Comparison of ENCODE assay signal across 22 mouse cellular contexts in the genomic region with DNA sequence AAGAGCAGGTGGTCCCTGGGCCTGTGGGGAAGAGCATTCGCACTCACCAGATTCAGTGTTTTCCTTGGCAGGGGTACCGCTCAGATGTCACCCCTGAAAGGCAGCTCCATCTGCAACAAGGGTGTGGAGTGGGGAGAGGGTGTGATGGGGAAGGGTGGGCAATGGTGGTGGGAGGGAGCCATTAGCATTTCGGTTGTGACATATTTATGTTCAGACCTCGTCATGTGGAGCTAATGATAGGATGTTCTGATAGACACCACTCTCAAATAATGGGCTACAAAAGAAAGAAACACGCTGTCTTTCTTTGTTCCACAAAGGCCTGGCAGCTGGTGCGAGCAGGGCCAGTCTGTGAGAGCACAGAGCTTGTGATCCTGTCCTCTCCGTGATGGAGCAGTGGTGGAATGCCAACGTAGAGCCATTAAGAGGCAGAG.
DNase-seq lines count a peak whose midpoint lies in the region; ATAC-seq lines count a peak whose summit lies in the region.
"Had no signal": no experiment of that assay in that cellular context is flagged by ENCODE, and none has a peak within 500 bp of the region (broad histone marks: within the 10 kb centered on the region; RNA-seq: fewer than 3 reads in every experiment).

No protein-coding gene starts in this region.

- no peak overlapping the region for H3K4me2 ChIP-seq in hindbrain, embryonic 13.5 days
- H3K4me2 ChIP-seq in neural tube, embryonic 13.5 days = no peak overlapping the region
- H3K4me2 ChIP-seq in neural tube, embryonic 15.5 days = no peak overlapping the region
- no peak overlapping the region for H3K4me2 ChIP-seq in forebrain, embryonic 15.5 days (replicated peaks)
- H3K4me2 ChIP-seq: embryonic facial prominence, embryonic 15.5 days; heart, embryonic 13.5 days; limb, embryonic 15.5 days; liver, embryonic 15.5 days; midbrain, embryonic 12.5 days had no signal

- H3K4me1 ChIP-seq in hindbrain, embryonic 13.5 days (replicated peaks) = peaks cover 38% of the 10 kb centered on the region
- peaks cover 18% of the 10 kb centered on the region for H3K4me1 ChIP-seq in hindbrain, embryonic 10.5 days (replicated peaks)
- peaks cover 53% of the 10 kb centered on the region for H3K4me1 ChIP-seq in neural tube, embryonic 13.5 days (replicated peaks)
- peaks cover 39% of the 10 kb centered on the region for H3K4me1 ChIP-seq in neural tube, embryonic 15.5 days
- peaks cover 29% of the 10 kb centered on the region for H3K4me1 ChIP-seq in forebrain, embryonic 15.5 days
- H3K4me1 ChIP-seq: liver, embryonic 15.5 days had no signal

- DNase-seq in hindbrain, embryonic 10.5 days (ENCODE audit: low spot score) = no peak
- DNase-seq in layer of hippocampus, postnatal 36 days = peak; percentile 33 to 38
- no peak for DNase-seq in thymus, postnatal 14 days
- DNase-seq: adrenal gland, postnatal 10 days; cerebellum, adult 11-12 months; cerebellum, postnatal 36 days; heart, postnatal 36 days; kidney, adult 18-20 months; spleen, adult 18-20 months; thymus, postnatal 4 days had no signal

- no peak overlapping the region for H3K9ac ChIP-seq in hindbrain, embryonic 13.5 days
- H3K9ac ChIP-seq in neural tube, embryonic 13.5 days = no peak overlapping the region
- no peak overlapping the region for H3K9ac ChIP-seq in neural tube, embryonic 15.5 days (replicated peaks)
- no peak overlapping the region for H3K9ac ChIP-seq in forebrain, embryonic 15.5 days (replicated peaks)
- H3K9ac ChIP-seq: embryonic facial prominence, embryonic 15.5 days; heart, embryonic 13.5 days; limb, embryonic 15.5 days; liver, embryonic 15.5 days; midbrain, embryonic 12.5 days had no signal

- ATAC-seq in hindbrain, embryonic 13.5 days (ENCODE audit: low FRiP score) = no peak
- ATAC-seq in neural tube, embryonic 13.5 days (ENCODE audit: low read depth) = peak; percentile 48; the same call in 1 of the 2 replicates
- no peak for ATAC-seq in neural tube, embryonic 15.5 days (ENCODE audit: low FRiP score)
- ATAC-seq in forebrain, embryonic 15.5 days (replicated peaks) = peak; percentile 95
- ATAC-seq in erythroblast, adult 5-6 weeks (replicated peaks; ENCODE audit: low FRiP score, poor library complexity, severe bottlenecking) = no peak

- H3K4me3 ChIP-seq in hindbrain, embryonic 13.5 days = no peak overlapping the region
- no peak overlapping the region for H3K4me3 ChIP-seq in hindbrain, embryonic 10.5 days
- H3K4me3 ChIP-seq in neural tube, embryonic 13.5 days = no peak overlapping the region
- H3K4me3 ChIP-seq in neural tube, embryonic 15.5 days (replicated peaks) = no peak overlapping the region
- no peak overlapping the region for H3K4me3 ChIP-seq in forebrain, embryonic 15.5 days
- H3K4me3 ChIP-seq: embryonic facial prominence, embryonic 15.5 days; heart, embryonic 13.5 days; limb, embryonic 15.5 days; liver, embryonic 15.5 days; midbrain, embryonic 12.5 days had no signal

- no peaks in the 10 kb centered on the region for H3K9me3 ChIP-seq in hindbrain, embryonic 13.5 days
- H3K9me3 ChIP-seq in hindbrain, embryonic 10.5 days = no peaks in the 10 kb centered on the region
- no peaks in the 10 kb centered on the region for H3K9me3 ChIP-seq in neural tube, embryonic 13.5 days
- no peaks in the 10 kb centered on the region for H3K9me3 ChIP-seq in neural tube, embryonic 15.5 days (replicated peaks)
- H3K9me3 ChIP-seq in forebrain, embryonic 15.5 days = no peaks in the 10 kb centered on the region
- H3K9me3 ChIP-seq: embryonic facial prominence, embryonic 15.5 days; heart, embryonic 13.5 days; limb, embryonic 15.5 days; liver, embryonic 15.5 days; midbrain, embryonic 12.5 days had no signal

- H3K36me3 ChIP-seq in hindbrain, embryonic 13.5 days = 0 out of 2 replicates have a peak, but pooled peaks cover 4% of the 10 kb centered on the region
- H3K36me3 ChIP-seq in hindbrain, embryonic 10.5 days = no peaks in the 10 kb centered on the region
- no peaks in the 10 kb centered on the region for H3K36me3 ChIP-seq in neural tube, embryonic 13.5 days
- H3K36me3 ChIP-seq in neural tube, embryonic 15.5 days = no peaks in the 10 kb centered on the region
- no peaks in the 10 kb centered on the region for H3K36me3 ChIP-seq in forebrain, embryonic 15.5 days
- H3K36me3 ChIP-seq: embryonic facial prominence, embryonic 15.5 days; limb, embryonic 15.5 days; liver, embryonic 15.5 days; midbrain, embryonic 12.5 days had no signal

- H3K27ac ChIP-seq in hindbrain, embryonic 13.5 days = 0 out of 2 replicates have a peak overlapping the region, but pooled peaks have one; percentile 24
- H3K27ac ChIP-seq in hindbrain, embryonic 10.5 days = no peak overlapping the region
- peak overlapping the region; percentile 18; the same call in 1 of the 2 replicates for H3K27ac ChIP-seq in neural tube, embryonic 13.5 days (replicated peaks)
- no peak overlapping the region for H3K27ac ChIP-seq in neural tube, embryonic 15.5 days (replicated peaks)
- peak overlapping the region; percentile 80 for H3K27ac ChIP-seq in forebrain, embryonic 15.5 days (replicated peaks)
- H3K27ac ChIP-seq: embryonic facial prominence, embryonic 15.5 days; heart, embryonic 13.5 days; kidney, postnatal 0 days; limb, embryonic 15.5 days; liver, embryonic 15.5 days; macrophage; midbrain, embryonic 12.5 days had no signal

- whole genome bisulfite sequencing in hindbrain, embryonic 13.5 days = 58% methylated on average over 8 of the region's 8 CpGs
- WGBS in hindbrain, embryonic 10.5 days = 80% methylated on average over 8 of the region's 8 CpGs
- 45% methylated on average over 8 of the region's 8 CpGs for WGBS in neural tube, embryonic 13.5 days
- WGBS in neural tube, embryonic 15.5 days = 36% methylated on average over 8 of the region's 8 CpGs
- 26% methylated on average over 8 of the region's 8 CpGs for WGBS in forebrain, embryonic 15.5 days

- H3K27me3 ChIP-seq in hindbrain, embryonic 13.5 days = no peaks in the 10 kb centered on the region
- no peaks in the 10 kb centered on the region for H3K27me3 ChIP-seq in hindbrain, embryonic 10.5 days (ENCODE audit: insufficient read depth, poor library complexity, severe bottlenecking)
- no peaks in the 10 kb centered on the region for H3K27me3 ChIP-seq in neural tube, embryonic 13.5 days
- no peaks in the 10 kb centered on the region for H3K27me3 ChIP-seq in neural tube, embryonic 15.5 days (replicated peaks)
- H3K27me3 ChIP-seq in forebrain, embryonic 15.5 days = no peaks in the 10 kb centered on the region
- H3K27me3 ChIP-seq: embryonic facial prominence, embryonic 15.5 days; heart, embryonic 13.5 days; liver, embryonic 15.5 days; midbrain, embryonic 12.5 days had no signal

Comparison
In these comparisons a context has a peak if more than half of its experiments do, and no peak if none do; other contexts are left out.
1. ATAC-seq: peak in neural tube, embryonic 13.5 days (single experiment) and forebrain, embryonic 15.5 days (single experiment); none in hindbrain, embryonic 13.5 days (single experiment), neural tube, embryonic 15.5 days (single experiment) and erythroblast, adult 5-6 weeks (single experiment).
2. H3K27ac ChIP-seq: peak in hindbrain, embryonic 13.5 days (single experiment), neural tube, embryonic 13.5 days (single experiment) and forebrain, embryonic 15.5 days (single experiment); none in hindbrain, embryonic 10.5 days (single experiment) and neural tube, embryonic 15.5 days (single experiment).
3. DNase-seq: peak in layer of hippocampus, postnatal 36 days (2 of 2); none in hindbrain, embryonic 10.5 days (single experiment) and thymus, postnatal 14 days (single experiment).